Mouse (Mus musculus): Measurements from ENCODE around the gene Tmem274. TPM values are rescaled to one million over a fixed set of nuclear protein-coding genes. Genes with fewer than 3 reads are reported as not detected.
A peak's percentile ranks its signal among the peaks of the same experiment; 100 is the strongest.

The Tmem274 gene
- polyA plus RNA-seq, 1 experiment from 2014 or later: 0.56 TPM

- no peaks in the 10 kb centered on the region for H3K36me3 ChIP-seq
- H3K27ac ChIP-seq: no peak overlapping the region
- H3K9ac ChIP-seq: no peak overlapping the region
- H3K4me2 ChIP-seq (replicated peaks): no peak overlapping the region
- WGBS: 44% methylated on average over 7 of the region's 7 CpGs
- no peaks in the 10 kb centered on the region for H3K9me3 ChIP-seq
- ATAC-seq (ENCODE audit: insufficient number of reproducible peaks, insufficient read depth, low FRiP score, low TSS enrichment): no peak
- no peaks in the 10 kb centered on the region for H3K27me3 ChIP-seq
- no peak overlapping the region for H3K4me3 ChIP-seq
- peaks cover 28% of the 10 kb centered on the region for H3K4me1 ChIP-seq
Measured at GRCm38 (mm10) chr4:149526330-149526729, 49.2 kb downstream of the Tmem274 start.

GRCm38 (mm10) chr4:149527621-149528354 lies 50.6 kb downstream of the Tmem274 start:
- no peak overlapping the region for H3K9ac ChIP-seq
- no peak for ATAC-seq (ENCODE audit: insufficient number of reproducible peaks, insufficient read depth, low FRiP score, low TSS enrichment)
- 0 out of 2 replicates have a peak overlapping the region, but pooled peaks have one; percentile 3 for H3K27ac ChIP-seq
- no peaks in the 10 kb centered on the region for H3K9me3 ChIP-seq
- WGBS: 77% methylated on average over 15 of the region's 15 CpGs
- H3K4me1 ChIP-seq: peaks cover 26% of the 10 kb centered on the region
- no peak overlapping the region for H3K4me3 ChIP-seq
- H3K27me3 ChIP-seq: no peaks in the 10 kb centered on the region
- H3K4me2 ChIP-seq (replicated peaks): no peak overlapping the region
- no peaks in the 10 kb centered on the region for H3K36me3 ChIP-seq

GRCm38 (mm10) chr4:149529691-149530090 lies 52.5 kb downstream of the Tmem274 start:
- no peak overlapping the region for H3K4me3 ChIP-seq
- peaks cover 24% of the 10 kb centered on the region for H3K4me1 ChIP-seq
- no peaks in the 10 kb centered on the region for H3K9me3 ChIP-seq
- WGBS: 44% methylated on average over 6 of the region's 6 CpGs
- no peak overlapping the region for H3K4me2 ChIP-seq (replicated peaks)
- no peaks in the 10 kb centered on the region for H3K27me3 ChIP-seq
- ATAC-seq (ENCODE audit: insufficient number of reproducible peaks, insufficient read depth, low FRiP score, low TSS enrichment): no peak
- no peak overlapping the region for H3K27ac ChIP-seq
- H3K9ac ChIP-seq: no peak overlapping the region
- H3K36me3 ChIP-seq: no peaks in the 10 kb centered on the region

Other genes starting within 250 kb of the Tmem274 start
- 56.1 and 61.5 TPM in 2 replicates for gene Kif1b, start 169.7 kb upstream of the Tmem274 start, polyA plus RNA-seq (2016; fragmentation: Nextera tagmentation; extraction: Ambion mirVana)
- gene Ube4b, start 50.6 kb upstream of the Tmem274 start, polyA plus RNA-seq (2016; fragmentation: Nextera tagmentation; extraction: Ambion mirVana): 66.9 and 67.5 TPM in 2 replicates
- 0.32 TPM in 1 of 2 replicates, not detected in the other for gene Rbp7, start 22.4 kb upstream of the Tmem274 start, polyA plus RNA-seq (2016; fragmentation: Nextera tagmentation; extraction: Ambion mirVana)
- 12.1 and 13.3 TPM in 2 replicates for gene Nmnat1, start 7.8 kb downstream of the Tmem274 start, polyA plus RNA-seq (2016; fragmentation: Nextera tagmentation; extraction: Ambion mirVana)
- 55.5 and 57.6 TPM in 2 replicates for gene Lzic, start 7.9 kb downstream of the Tmem274 start, polyA plus RNA-seq (2016; fragmentation: Nextera tagmentation; extraction: Ambion mirVana)
- 83.3 and 85.2 TPM in 2 replicates for gene Ctnnbip1, start 40.9 kb downstream of the Tmem274 start, polyA plus RNA-seq (2016; fragmentation: Nextera tagmentation; extraction: Ambion mirVana)
- 68.1 and 75.7 TPM in 2 replicates for gene Clstn1, start 109.1 kb downstream of the Tmem274 start, polyA plus RNA-seq (2016; fragmentation: Nextera tagmentation; extraction: Ambion mirVana)
- 5.5 and 7.3 TPM in 2 replicates for gene Pik3cd, start 225.2 kb downstream of the Tmem274 start, polyA plus RNA-seq (2016; fragmentation: Nextera tagmentation; extraction: Ambion mirVana)

Data from embryonic facial prominence, embryonic 12.5 days (tissue).